Mouse (Mus musculus): Measurements from ENCODE around the gene Grk1. TPM values are rescaled to one million over a fixed set of nuclear protein-coding genes. Genes with fewer than 3 reads are reported as not detected.

The Grk1 gene
- total RNA-seq, 2 experiments from 2014 or later, result 0.04 TPM; not detected in 1

- no peak for DNase-seq (ENCODE audit: extremely low spot score in 1 of 2, low spot score in 2 of 2)
- intact Hi-C loops (cut with DNase I), result no loop called here
Observed at GRCm38 (mm10) chr8:13465324-13465723, 60.4 kb downstream of the Grk1 start.

- intact Hi-C loops (cut with DNase I), result no loop called here
Observed at GRCm38 (mm10) chr8:13466989-13467388, 62.1 kb downstream of the Grk1 start.

GRCm38 (mm10) chr8:13468737-13469136 lies 63.9 kb downstream of the Grk1 start:
- intact Hi-C loops (cut with DNase I), result no loop called here
- DNase-seq (ENCODE audit: extremely low spot score in 1 of 2, low spot score in 2 of 2), result no peak

More at GRCm38 (mm10) chr8:13466989-13467388, 62.1 kb downstream of the Grk1 start:
- DNase-seq (ENCODE audit: extremely low spot score in 1 of 2, low spot score in 2 of 2), result no peak

GRCm38 (mm10) chr8:13471484-13471883 lies 66.6 kb downstream of the Grk1 start:
- no peak for DNase-seq (ENCODE audit: extremely low spot score in 1 of 2, low spot score in 2 of 2)
- intact Hi-C loops (cut with DNase I), result loop anchor here (10.0 kb wide), 1 partner anchor 293 kb away; no protein-coding TSS in a partner anchor

Other genes starting within 250 kb of the Grk1 start
- 100 to 1,000 TPM; 300 to 304 TPM for gene Lamp1, start 245.9 kb upstream of the Grk1 start, total RNA-seq (2021)
- 1 to 10 TPM; 4.9 to 6.4 TPM for gene Grtp1, start 204.5 kb upstream of the Grk1 start, total RNA-seq (2021)
- gene Adprhl1, start 150.9 kb upstream of the Grk1 start, total RNA-seq (2021), result 1 to 10 TPM; 1.3 to 1.9 TPM
- gene Dcun1d2, start 117.0 kb upstream of the Grk1 start, total RNA-seq (2021), result 10 to 100 TPM; 24.7 to 26.9 TPM
- 10 to 100 TPM; 43.2 to 45.2 TPM for gene Tmco3, start 116.9 kb upstream of the Grk1 start, total RNA-seq (2021)
- gene Tfdp1, start 66.3 kb upstream of the Grk1 start, total RNA-seq (2021), result 10 to 100 TPM; 63.1 to 65.1 TPM
- not detected for gene Atp4b, start 8.3 kb upstream of the Grk1 start, total RNA-seq (2021)
- gene Tmem255b, start 30.1 kb downstream of the Grk1 start, total RNA-seq (2021), result 1 to 10 TPM; 6.8 to 7.4 TPM
- 100 to 1,000 TPM; 125 to 126 TPM for gene Gas6, start 89.4 kb downstream of the Grk1 start, total RNA-seq (2021)
- gene 1700029H14Rik, start 157.4 kb downstream of the Grk1 start, total RNA-seq (2021), result under 1 TPM in 1 of 2 experiments, not detected in 1; 0.34 TPM